Mouse (Mus musculus) lung, postnatal 25 days (tissue): Measurements from ENCODE around the gene Mesp2.
"Not testable (repeated sequence)": the region's sequence is repeated elsewhere in the genome, so short reads cannot be mapped to it uniquely, and the experiment has no call there.

Experiments
- DNase-seq: peaks from one replicate; pipeline ENCODE4 v3.0.0; 2022; ENCODE audit warnings: low spot score

Gene Mesp2

GRCm38 (mm10) chr7:79810611-79811506 lies at the start of gene Mesp2:
Mesp2 (plus strand) TSS chr7:79810727.
- peak; percentile 64 for DNase-seq

- no peak for DNase-seq
Observed at GRCm38 (mm10) chr7:79761124-79761876, 49.2 kb upstream of the Mesp2 start.

GRCm38 (mm10) chr7:79762106-79762505 lies 48.4 kb upstream of the Mesp2 start:
- DNase-seq: no peak

- no peak for DNase-seq
Observed at GRCm38 (mm10) chr7:79765991-79766390, 44.5 kb upstream of the Mesp2 start.

- DNase-seq: no peak
Observed at GRCm38 (mm10) chr7:79769664-79770063, 40.9 kb upstream of the Mesp2 start.

- DNase-seq: no peak
Observed at GRCm38 (mm10) chr7:79771561-79772512, 38.7 kb upstream of the Mesp2 start.

- peak; percentile 73 for DNase-seq
Observed at GRCm38 (mm10) chr7:79780647-79781626, 29.6 kb upstream of the Mesp2 start.

- no peak for DNase-seq
Observed at GRCm38 (mm10) chr7:79781826-79782515, 28.6 kb upstream of the Mesp2 start.

- no peak for DNase-seq
Observed at GRCm38 (mm10) chr7:79782516-79782855, 28.0 kb upstream of the Mesp2 start.

GRCm38 (mm10) chr7:79786295-79786694 lies 24.2 kb upstream of the Mesp2 start:
- peak; percentile 68 for DNase-seq

- not testable (repeated sequence) for DNase-seq
Observed at GRCm38 (mm10) chr7:79789812-79790211, 20.7 kb upstream of the Mesp2 start.

- no peak for DNase-seq
Observed at GRCm38 (mm10) chr7:79792635-79793421, 17.7 kb upstream of the Mesp2 start.

- DNase-seq: no peak
Observed at GRCm38 (mm10) chr7:79793688-79794087, 16.8 kb upstream of the Mesp2 start, which contains the start of gene Mesp1. Mesp1 (minus strand) TSS chr7:79793788.

- no peak for DNase-seq
Observed at GRCm38 (mm10) chr7:79798606-79799005, 11.9 kb upstream of the Mesp2 start.

GRCm38 (mm10) chr7:79799048-79799447 lies 11.5 kb upstream of the Mesp2 start:
- DNase-seq: peak; percentile 75

- DNase-seq: no peak
Observed at GRCm38 (mm10) chr7:79799506-79799905, 11.0 kb upstream of the Mesp2 start.

- no peak for DNase-seq
Observed at GRCm38 (mm10) chr7:79800336-79800735, 10.2 kb upstream of the Mesp2 start.

GRCm38 (mm10) chr7:79801391-79801790 lies 9.1 kb upstream of the Mesp2 start:
- DNase-seq: peak; percentile 60

GRCm38 (mm10) chr7:79802037-79802436 lies 8.5 kb upstream of the Mesp2 start:
- peak; percentile 54 for DNase-seq
